Mouse (Mus musculus): ENCODE results near the gene Pik3r4. TPM values are rescaled to one million over a fixed set of nuclear protein-coding genes. Genes with fewer than 3 reads are reported as not detected.
"Not testable (repeated sequence)": the region's sequence is repeated elsewhere in the genome, so short reads cannot be mapped to it uniquely, and the experiment has no call there.

The Pik3r4 gene
- 10 to 100 TPM; 43.6 to 48.9 (median 45.1) TPM for total RNA-seq (2022)

- DNase-seq (ENCODE audit: low spot score in 2 of 2) = peak; percentile 73 to 85
Measured at GRCm38 (mm10) chr9:105642460-105643371, at the start of gene Pik3r4. TSS of gene Pik3r4 (plus strand) at chr9:105642978.

- no peak for DNase-seq (ENCODE audit: low spot score in 2 of 2)
Measured at GRCm38 (mm10) chr9:105598906-105599305, 43.9 kb upstream of the Pik3r4 start.

GRCm38 (mm10) chr9:105611980-105612771, 30.6 kb upstream of the Pik3r4 start:
- DNase-seq (ENCODE audit: low spot score in 2 of 2) = peak in 1 of 2 experiments; percentile 78

- DNase-seq (ENCODE audit: low spot score in 2 of 2) = no peak
Measured at GRCm38 (mm10) chr9:105612919-105613318, 29.9 kb upstream of the Pik3r4 start.

- no peak for DNase-seq (ENCODE audit: low spot score in 2 of 2)
Measured at GRCm38 (mm10) chr9:105615952-105616351, 26.8 kb upstream of the Pik3r4 start.

GRCm38 (mm10) chr9:105617274-105617673, 25.5 kb upstream of the Pik3r4 start:
- DNase-seq (ENCODE audit: low spot score in 2 of 2) = peak in 1 of 2 experiments; percentile 42

- peak in 1 of 2 experiments; percentile 33 for DNase-seq (ENCODE audit: low spot score in 2 of 2)
Measured at GRCm38 (mm10) chr9:105633961-105634360, 8.8 kb upstream of the Pik3r4 start.

GRCm38 (mm10) chr9:105641377-105641776, 1.4 kb upstream of the Pik3r4 start:
- not testable (repeated sequence) for DNase-seq (ENCODE audit: low spot score in 2 of 2)

- DNase-seq (ENCODE audit: low spot score in 2 of 2) = no peak
Measured at GRCm38 (mm10) chr9:105656189-105656588, 13.4 kb downstream of the Pik3r4 start.

GRCm38 (mm10) chr9:105658216-105658615, 15.4 kb downstream of the Pik3r4 start:
- DNase-seq (ENCODE audit: low spot score in 2 of 2) = no peak

- DNase-seq (ENCODE audit: low spot score in 2 of 2) = no peak
Measured at GRCm38 (mm10) chr9:105659877-105660276, 17.1 kb downstream of the Pik3r4 start.

GRCm38 (mm10) chr9:105665269-105665668, 22.5 kb downstream of the Pik3r4 start:
- DNase-seq (ENCODE audit: low spot score in 2 of 2) = no peak

GRCm38 (mm10) chr9:105670916-105671315, 28.1 kb downstream of the Pik3r4 start:
- DNase-seq (ENCODE audit: low spot score in 2 of 2) = no peak

GRCm38 (mm10) chr9:105672032-105672431, 29.3 kb downstream of the Pik3r4 start:
- DNase-seq (ENCODE audit: low spot score in 2 of 2) = no peak

- DNase-seq (ENCODE audit: low spot score in 2 of 2) = no peak
Measured at GRCm38 (mm10) chr9:105675941-105676340, 33.2 kb downstream of the Pik3r4 start.

GRCm38 (mm10) chr9:105681386-105681785, 38.6 kb downstream of the Pik3r4 start:
- DNase-seq (ENCODE audit: low spot score in 2 of 2) = no peak

GRCm38 (mm10) chr9:105684549-105685165, 41.9 kb downstream of the Pik3r4 start:
- DNase-seq (ENCODE audit: low spot score in 2 of 2) = peak in 1 of 2 experiments; percentile 73

GRCm38 (mm10) chr9:105689485-105689884, 46.7 kb downstream of the Pik3r4 start:
- no peak for DNase-seq (ENCODE audit: low spot score in 2 of 2)

GRCm38 (mm10) chr9:105692472-105692871, 49.7 kb downstream of the Pik3r4 start:
- DNase-seq (ENCODE audit: low spot score in 2 of 2) = peak in 1 of 2 experiments; percentile 94

GRCm38 (mm10) chr9:105693056-105693455, 50.3 kb downstream of the Pik3r4 start:
- peak; percentile 28 to 57 for DNase-seq (ENCODE audit: low spot score in 2 of 2)

GRCm38 (mm10) chr9:105693854-105694253, 51.1 kb downstream of the Pik3r4 start:
- DNase-seq (ENCODE audit: low spot score in 2 of 2) = peak in 1 of 2 experiments; percentile 57

All from left cerebral cortex, adult 8-10 months (tissue).